Mouse (Mus musculus) kidney, adult 2 months (tissue): ENCODE data around the gene Gng5. TPM values are rescaled to one million over a fixed set of nuclear protein-coding genes. Genes with fewer than 3 reads are reported as not detected.

Source experiments
- DNase-seq: peaks from one replicate; pipeline ENCODE4 v3.0.0; 2021
- H3K27ac ChIP-seq: fragments of 200-500 bp; 2 replicates; pipeline ENCODE4 v1.5.1; 2012; ENCODE audit warnings: low read depth, low read length, control low read depth, inconsistent platforms; ENCODE audit not compliant: insufficient read depth
- H3K27me3 ChIP-seq: fragments of 200-500 bp; replicated peaks from 2 replicates; pipeline ENCODE4 v1.6.1; 2012; ENCODE audit warnings: mild to moderate bottlenecking, moderate library complexity, low read length, inconsistent platforms; ENCODE audit not compliant: control insufficient read depth, insufficient read depth
- H3K36me3 ChIP-seq: fragments of 200-500 bp; 2 replicates; pipeline ENCODE4 v1.6.1; 2012; ENCODE audit warnings: mild to moderate bottlenecking, moderate library complexity, low read length, inconsistent platforms; ENCODE audit not compliant: control insufficient read depth, insufficient read depth
- H3K4me1 ChIP-seq: fragments of 200-500 bp; 2 replicates; pipeline ENCODE4 v1.6.1; 2011; ENCODE audit warnings: low read length; ENCODE audit not compliant: control insufficient read depth, insufficient read depth
- H3K4me3 ChIP-seq: fragments of 200-500 bp; 2 replicates; pipeline ENCODE4 v1.5.1; 2011; ENCODE audit warnings: mild to moderate bottlenecking, low read depth, low read length, control low read depth; ENCODE audit not compliant: insufficient read depth
- CTCF ChIP-seq: fragments of 200-500 bp; conservative IDR thresholded peaks from 2 replicates; pipeline ENCODE4 v1.5.1; 2011; ENCODE audit warnings: low read depth, mild to moderate bottlenecking, control low read depth, low read length, moderate library complexity, mixed read lengths; ENCODE audit not compliant: insufficient read depth, insufficient read length
- POLR2A ChIP-seq: fragments of 200-500 bp; IDR thresholded peaks from one replicate; pipeline ENCODE4 v1.6.1; 2011; ENCODE audit warnings: low read depth, low read length, control low read depth
- WGBS: fragments of 180-500 bp; shearing (Covaris S2); methylation state at CpG from one replicate; pipeline ENCODE4 v1.1.7; 2018; 5-methylcytosine and 5-hydroxymethylcytosine counted together
- polyA plus RNA-seq: library from polyadenylated mRNA; depleted of rRNA; stranded (reverse); fragments of >200 nt; gene quantifications from 2 replicates; pipeline ENCODE4 v1.2.3, GENCODE M21; 2012

Gng5 gene
- polyA plus RNA-seq, 1 experiment, result 567 TPM

GRCm38 (mm10) chr3:146501601-146502123 is 2.1 kb downstream of the Gng5 start:
- H3K4me3 ChIP-seq, result 0 out of 2 replicates have a peak overlapping the region, but pooled peaks have one; percentile 4
- 24% methylated on average over 5 of the region's 5 CpGs for WGBS
- no peak overlapping the region for H3K27ac ChIP-seq
- peaks cover 14% of the 10 kb centered on the region; the same call in 1 of the 2 replicates for H3K4me1 ChIP-seq
- peaks cover 11% of the 10 kb centered on the region for H3K36me3 ChIP-seq
- no peaks in the 10 kb centered on the region for H3K27me3 ChIP-seq
- DNase-seq, result no peak
- TF ChIP-seq POLR2A (no peak), CTCF (no peak)

DNA sequence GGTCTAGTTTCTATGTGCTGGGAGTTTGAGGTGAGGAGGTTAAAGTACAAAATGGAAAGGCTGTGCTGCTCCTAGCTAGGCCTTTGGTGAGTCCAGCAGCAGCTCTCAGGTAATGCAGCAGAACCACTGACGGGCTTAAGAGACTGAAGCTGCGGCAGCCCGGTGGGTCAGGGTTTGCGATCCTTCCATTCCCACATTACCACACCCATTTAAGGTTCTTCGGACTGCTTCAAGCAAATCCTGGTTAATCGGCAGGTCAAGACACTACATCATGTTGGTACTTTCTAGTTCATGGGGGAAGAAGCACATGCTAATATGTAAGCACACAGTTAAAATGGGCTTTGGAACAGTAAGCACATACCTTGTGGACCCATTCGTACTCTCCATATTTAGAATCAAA is 7.1 kb downstream of the Gng5 start:
- no peak for TF ChIP-seq POLR2A
- no peak for TF ChIP-seq CTCF

GRCm38 (mm10) chr3:146520226-146520797 is 20.7 kb downstream of the Gng5 start:
- H3K4me1 ChIP-seq, result no peaks in the 10 kb centered on the region; the same call in 1 of the 2 replicates
- H3K27ac ChIP-seq, result no peak overlapping the region
- TF ChIP-seq POLR2A (no peak), CTCF (no peak)
- no peaks in the 10 kb centered on the region; the same call in 1 of the 2 replicates for H3K36me3 ChIP-seq
- no peaks in the 10 kb centered on the region for H3K27me3 ChIP-seq
- no peak for DNase-seq
- H3K4me3 ChIP-seq, result peak overlapping the region; percentile 88
- 21% methylated on average over 5 of the region's 5 CpGs for WGBS

More for the DNA sequence above, 7.1 kb downstream of the Gng5 start:
- Histone ChIP-seq H3K27me3 (no peaks in the 10 kb centered on the region), H3K4me3 (no peak overlapping the region), H3K36me3 (peaks cover 14% of the 10 kb centered on the region), H3K27ac (no peak overlapping the region), H3K4me1 (peaks cover 3% of the 10 kb centered on the region; the same call in 1 of the 2 replicates)
- WGBS, result 92% methylated on average over 7 of the region's 7 CpGs
- no peak for DNase-seq

- peak; percentile 96 for DNase-seq
- peak within 1 kb of the TSS; percentile 88 for H3K4me3 ChIP-seq
- peak within 1 kb of the TSS; percentile 93 for H3K27ac ChIP-seq
- no peak for TF ChIP-seq CTCF
- TF ChIP-seq POLR2A, result no peak
- no peaks in the 10 kb centered on the region; the same call in 1 of the 2 replicates for H3K36me3 ChIP-seq
- WGBS, result under 1% methylated on average over 79 of the region's 82 CpGs
- no peaks in the 10 kb centered on the region for H3K27me3 ChIP-seq
- H3K4me1 ChIP-seq, result no peaks in the 10 kb centered on the region; the same call in 1 of the 2 replicates
These were observed 21.4 kb downstream of the Gng5 start, which contains the start of gene Rpf1 for GRCm38 (mm10) chr3:146520798-146521651. Gene Rpf1 (minus strand): TSS chr3:146521429.

- TF ChIP-seq CTCF (no peak), POLR2A (no peak)
- Histone ChIP-seq H3K27ac (peak overlapping the region; percentile 79; the same call in 1 of the 2 replicates), H3K4me3 (peak overlapping the region; percentile 88), H3K36me3 (no peaks in the 10 kb centered on the region; the same call in 1 of the 2 replicates), H3K27me3 (no peaks in the 10 kb centered on the region), H3K4me1 (no peaks in the 10 kb centered on the region; the same call in 1 of the 2 replicates)
- no peak for DNase-seq
- 11% methylated on average over 8 of the region's 8 CpGs for WGBS
These were observed 22.0 kb downstream of the Gng5 start for GRCm38 (mm10) chr3:146521652-146522020.

DNA sequence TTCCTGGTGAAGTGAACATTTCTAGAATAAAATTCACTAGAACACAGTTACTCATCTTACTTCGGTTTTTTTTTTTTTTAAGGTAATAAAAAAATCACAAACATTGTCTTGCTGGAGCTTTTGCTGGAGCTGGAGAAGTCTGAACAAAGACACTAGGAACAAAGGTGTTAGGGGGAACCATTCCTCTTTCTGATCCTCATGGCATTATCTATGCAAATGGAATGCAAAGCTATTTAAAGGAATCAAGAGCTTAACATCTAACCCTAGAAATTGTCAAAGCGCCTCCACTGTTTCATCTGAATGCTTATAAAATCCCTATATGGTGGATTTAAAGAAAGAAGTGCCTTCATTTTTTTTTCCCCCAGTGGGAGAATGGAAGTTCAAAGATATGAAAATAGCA is 28.7 kb downstream of the Gng5 start:
- no peaks in the 10 kb centered on the region for H3K4me1 ChIP-seq
- DNase-seq, result no peak
- H3K36me3 ChIP-seq, result no peaks in the 10 kb centered on the region
- H3K27me3 ChIP-seq, result no peaks in the 10 kb centered on the region
- no peak overlapping the region for H3K27ac ChIP-seq
- no peak overlapping the region for H3K4me3 ChIP-seq
- TF ChIP-seq POLR2A (no peak), CTCF (no peak)
- WGBS, result 58% methylated on average over 2 of the region's 2 CpGs

DNA sequence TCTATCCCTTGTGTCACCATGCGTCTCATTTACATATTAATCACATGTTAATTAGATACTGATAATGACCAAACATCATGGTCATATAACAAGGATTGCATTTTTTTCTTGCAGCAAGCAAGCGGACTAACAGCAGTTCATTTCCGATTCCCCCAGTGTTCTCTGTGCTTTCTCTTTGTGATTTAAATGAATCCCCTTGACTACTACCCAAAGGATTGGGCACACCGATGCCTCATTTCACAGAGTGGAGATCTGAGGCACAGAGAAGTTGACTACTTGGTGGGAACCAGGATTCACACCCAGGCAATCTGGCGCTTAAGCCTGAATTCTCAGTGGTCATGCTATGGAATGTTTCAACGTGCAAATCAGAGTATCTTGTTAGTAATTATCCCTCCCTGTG is 35.4 kb downstream of the Gng5 start:
- no peaks in the 10 kb centered on the region for H3K27me3 ChIP-seq
- TF ChIP-seq CTCF, result no peak
- TF ChIP-seq POLR2A, result no peak
- 68% methylated on average over 6 of the region's 6 CpGs for WGBS
- DNase-seq, result no peak
- no peak overlapping the region for H3K4me3 ChIP-seq
- H3K27ac ChIP-seq, result no peak overlapping the region
- H3K4me1 ChIP-seq, result no peaks in the 10 kb centered on the region
- H3K36me3 ChIP-seq, result no peaks in the 10 kb centered on the region
